Mouse (Mus musculus): Measurements from ENCODE around the gene Flywch1. TPM values are rescaled to one million over a fixed set of nuclear protein-coding genes. Genes with fewer than 3 reads are reported as not detected.

Flywch1 gene
- polyA plus RNA-seq (2012; rRNA removed), result 80.5 and 83.9 TPM in 2 replicates

DNA sequence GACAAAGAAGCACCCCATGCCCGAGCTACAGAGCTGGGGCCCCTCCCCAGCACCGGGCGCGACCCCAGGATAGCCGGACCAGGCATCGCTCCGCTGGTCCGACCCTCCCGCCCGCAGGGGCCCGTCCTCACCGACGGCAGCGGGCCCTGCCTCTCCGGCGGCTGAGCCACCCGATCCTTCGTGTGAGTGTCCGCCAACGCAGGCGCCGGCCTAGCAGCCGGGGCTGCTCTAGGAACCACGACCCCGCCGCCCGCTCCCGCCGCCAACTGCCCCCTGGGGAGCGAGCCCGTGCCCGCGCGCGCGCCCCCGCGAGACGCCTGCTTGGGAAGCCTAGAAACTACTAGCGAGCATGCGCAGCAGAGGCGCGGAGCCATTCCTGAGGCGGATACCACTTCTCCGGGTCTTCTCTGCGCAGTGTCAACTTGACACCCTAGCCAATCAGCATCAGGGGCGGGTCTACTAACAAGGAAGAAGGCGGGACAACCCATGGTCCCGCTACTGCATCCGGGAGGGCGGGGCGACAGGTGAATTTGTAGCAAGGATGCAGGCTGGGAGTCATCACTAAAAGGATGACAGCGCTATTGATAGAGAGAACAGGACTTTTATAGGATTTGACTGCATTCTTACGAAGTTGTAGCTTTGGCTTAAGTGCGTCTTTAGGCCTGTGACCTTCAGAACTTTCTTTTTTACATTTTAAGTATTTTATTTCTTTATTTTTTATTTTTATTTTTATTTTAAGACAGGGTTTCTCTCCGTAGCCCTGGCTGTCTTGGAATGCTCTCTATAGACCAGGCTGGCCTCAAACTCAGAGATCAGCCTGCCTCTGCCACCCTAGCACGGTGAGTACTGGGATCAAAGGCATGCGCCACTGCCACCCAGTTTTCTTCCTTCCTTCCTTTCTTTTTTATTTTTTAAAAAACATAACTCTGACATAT is at the start of gene Flywch1:
Gene Flywch1 (minus strand): TSS at position 319 of the 935 bp plus-strand sequence.

DNA sequence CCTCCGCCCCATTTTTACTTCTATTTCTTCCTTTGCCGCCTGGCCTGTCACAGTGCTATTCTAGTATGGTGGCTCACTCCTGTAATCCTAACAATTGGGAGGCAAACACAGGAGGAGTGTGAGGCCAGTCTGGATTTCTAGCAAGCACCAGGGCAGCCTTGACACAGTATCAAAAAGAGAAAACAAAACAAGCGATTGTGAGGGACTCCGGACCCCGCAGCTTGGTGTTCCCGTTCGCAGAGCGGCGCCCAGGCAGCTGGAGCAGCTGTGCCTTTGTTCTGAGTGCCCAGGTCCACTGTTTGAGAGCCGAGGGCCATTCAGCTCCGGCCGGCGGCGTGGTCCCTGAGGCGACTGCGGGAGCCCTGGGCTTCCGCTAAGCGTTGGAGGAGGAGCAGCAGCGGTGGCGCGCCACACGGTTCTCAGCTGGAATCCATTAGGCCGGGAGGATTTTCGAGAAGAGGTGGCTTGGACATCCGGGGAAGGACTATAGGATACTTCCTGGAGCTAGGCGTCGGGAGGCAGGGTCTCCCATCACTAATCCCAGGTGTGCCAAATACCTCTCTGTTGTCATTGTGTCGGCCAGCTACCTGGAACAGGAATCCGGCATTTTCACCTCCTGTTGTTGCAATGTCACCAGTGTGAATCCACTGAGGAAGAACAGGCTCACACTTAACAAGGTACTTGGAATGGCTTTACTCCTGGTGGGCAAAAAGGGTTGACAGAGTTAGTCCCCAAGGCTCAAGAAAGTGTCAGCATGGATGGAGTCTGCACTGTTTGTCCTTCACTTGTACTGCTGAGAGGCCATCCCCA is 19.1 kb upstream of the Flywch1 start, which contains the start of gene Srrm2:
Gene Srrm2 (plus strand): TSS at position 264 of the 810 bp plus-strand sequence.

DNA sequence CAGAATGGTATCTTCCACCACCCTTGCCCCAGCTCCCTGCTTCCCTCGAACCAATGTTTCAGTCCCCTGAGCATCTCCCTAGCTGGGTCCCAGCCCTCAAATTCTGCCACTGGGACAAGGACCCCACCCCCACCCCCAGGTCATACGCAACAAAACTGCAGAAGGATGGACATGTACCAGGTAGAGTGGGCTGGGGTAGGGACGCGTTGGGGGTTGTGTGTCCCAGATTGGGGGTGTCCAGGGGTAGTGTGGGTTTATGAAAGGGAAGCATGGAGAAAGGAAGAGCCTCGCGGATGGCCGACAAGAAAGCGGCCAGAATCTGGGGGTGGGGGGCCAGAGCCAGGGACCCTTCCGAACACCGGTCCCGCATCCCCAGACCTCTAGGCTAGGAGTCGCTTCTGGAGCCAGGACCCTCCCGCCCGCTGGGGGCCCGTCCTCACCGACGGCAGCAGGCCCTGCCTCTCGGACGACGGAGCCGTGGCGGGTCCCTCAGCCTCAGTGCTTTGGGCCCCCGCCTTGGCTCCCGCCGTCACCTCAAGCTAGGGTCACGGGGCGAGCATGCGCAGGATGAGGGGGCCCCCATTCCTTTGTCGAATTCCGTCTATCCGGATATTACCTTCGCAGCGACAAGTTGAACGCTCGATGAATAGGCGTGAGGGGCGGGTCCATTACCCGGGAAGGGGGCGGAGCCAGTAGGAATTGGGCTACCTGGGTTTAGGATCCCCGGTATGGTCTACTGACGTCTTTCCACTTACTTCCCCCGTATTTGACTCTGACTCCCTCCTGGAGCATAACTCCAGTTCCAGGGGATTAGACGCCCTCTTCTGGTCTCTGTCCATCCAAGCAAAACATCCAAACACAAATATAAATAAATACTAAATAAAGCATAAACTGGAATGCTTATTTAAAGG is 14.4 kb upstream of the Flywch1 start, which contains the start of gene Flywch2:
Gene Flywch2 (minus strand): TSS at position 521 of the 911 bp plus-strand sequence.

DNA sequence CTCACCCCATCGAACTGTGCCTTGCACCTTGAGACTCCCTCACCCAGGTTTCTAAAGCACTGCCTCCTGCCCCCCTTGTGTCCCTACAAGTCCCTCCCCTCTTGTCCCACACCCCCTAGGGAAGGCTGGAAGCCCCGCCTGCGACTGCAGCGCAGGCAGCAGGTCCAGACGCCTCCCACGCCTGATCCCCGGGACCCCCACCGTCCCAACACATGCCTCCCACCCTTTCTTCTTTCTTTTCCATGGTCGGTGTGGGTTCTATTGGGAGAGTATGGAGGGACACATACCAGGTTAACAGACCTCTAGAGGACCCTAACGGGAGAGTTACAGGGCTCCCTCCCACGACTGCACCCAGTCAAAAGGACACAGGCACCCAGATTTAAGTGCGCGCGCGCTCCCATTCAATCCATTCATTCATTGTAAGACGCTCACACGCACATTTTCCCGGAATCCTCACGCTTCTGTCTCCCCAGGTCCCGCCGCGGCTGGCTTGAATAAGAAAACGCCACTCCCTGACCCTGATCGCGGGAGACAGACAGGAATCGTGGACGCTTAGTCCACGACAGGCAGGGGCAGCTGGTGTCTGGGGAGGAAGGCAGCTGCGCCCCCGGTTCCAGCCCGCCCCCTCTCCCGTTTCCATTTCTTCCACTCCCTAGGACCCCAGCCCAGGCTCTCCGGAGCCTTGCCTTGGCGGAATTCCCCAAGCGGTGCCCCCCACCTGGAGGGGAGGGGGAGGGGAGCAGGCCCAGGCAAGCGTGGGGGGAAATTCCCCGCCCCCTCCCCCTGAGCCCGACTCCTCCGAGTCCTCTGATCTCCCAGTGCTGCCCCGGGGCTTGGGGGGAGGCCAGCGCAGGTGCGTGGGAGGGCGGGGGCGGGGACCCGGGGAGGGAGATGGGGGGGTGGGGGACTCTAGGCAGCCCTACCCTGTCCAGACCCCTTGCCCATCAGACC is 25.8 kb downstream of the Flywch1 start, which contains the start of gene Kremen2:
Gene Kremen2 (minus strand): TSS at position 533 of the 951 bp plus-strand sequence.

DNA sequence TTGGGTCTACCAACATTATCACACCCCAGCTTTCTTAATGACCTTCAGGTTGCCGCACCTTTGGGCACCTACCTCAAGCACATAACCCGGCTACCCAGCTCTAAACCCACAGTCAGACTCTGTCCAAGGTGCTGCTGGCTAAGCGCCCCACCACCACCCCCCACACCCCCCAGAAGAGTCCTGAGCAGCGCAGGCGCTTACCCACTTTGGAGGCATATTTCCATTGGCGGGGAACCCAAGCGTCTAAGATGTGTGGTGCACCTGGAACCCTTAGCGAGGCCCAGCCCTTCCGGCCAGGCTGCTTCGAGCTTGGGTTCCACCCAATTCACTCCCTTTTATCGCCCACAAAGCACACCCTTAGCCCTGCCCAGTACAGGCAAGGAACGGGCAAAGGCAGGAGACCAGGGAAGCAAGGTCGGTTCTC is 30.8 kb downstream of the Flywch1 start, which contains the start of gene Paqr4:
Gene Paqr4 (minus strand): TSS at position 270 of the 424 bp plus-strand sequence.

DNA sequence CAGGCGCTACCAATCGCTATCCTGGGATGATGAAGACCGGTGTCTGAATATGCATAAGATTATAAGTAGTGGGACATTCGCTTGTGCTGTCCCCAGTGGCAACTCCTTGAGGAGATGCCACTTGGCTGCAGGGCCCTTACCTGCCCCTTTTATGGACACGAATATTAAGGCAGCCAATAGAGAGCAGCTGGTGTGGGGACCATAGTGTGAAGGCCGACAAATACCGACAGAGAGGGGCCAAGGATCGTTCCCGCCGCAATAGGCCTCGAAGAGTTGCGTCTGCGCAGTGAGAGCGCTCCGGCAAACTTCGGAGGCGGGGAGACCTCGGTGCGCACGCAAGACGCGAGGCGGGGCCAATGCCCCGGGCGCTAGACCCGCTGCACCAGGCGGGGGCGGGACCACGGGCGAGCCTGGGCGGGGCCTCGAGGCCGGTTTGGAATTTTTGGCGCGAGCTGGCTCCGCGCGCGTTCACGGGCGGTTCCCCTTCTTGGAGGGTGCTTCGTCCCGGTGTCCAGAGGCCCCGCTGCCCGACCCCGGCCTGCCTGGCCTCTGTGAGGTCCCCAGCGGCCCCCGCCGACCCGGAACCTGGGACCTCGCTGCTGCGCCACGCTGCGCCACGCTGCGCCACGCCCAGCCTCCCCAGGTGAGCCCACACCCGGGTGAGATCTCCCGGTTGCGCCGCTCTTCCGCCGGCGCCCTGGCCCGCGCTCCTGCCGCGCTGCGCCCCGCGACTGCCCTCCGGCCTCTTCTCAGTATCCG is 45.2 kb downstream of the Flywch1 start, which contains the start of gene Pkmyt1:
Gene Pkmyt1 (plus strand): TSS at position 338 of the 759 bp plus-strand sequence.

DNA sequence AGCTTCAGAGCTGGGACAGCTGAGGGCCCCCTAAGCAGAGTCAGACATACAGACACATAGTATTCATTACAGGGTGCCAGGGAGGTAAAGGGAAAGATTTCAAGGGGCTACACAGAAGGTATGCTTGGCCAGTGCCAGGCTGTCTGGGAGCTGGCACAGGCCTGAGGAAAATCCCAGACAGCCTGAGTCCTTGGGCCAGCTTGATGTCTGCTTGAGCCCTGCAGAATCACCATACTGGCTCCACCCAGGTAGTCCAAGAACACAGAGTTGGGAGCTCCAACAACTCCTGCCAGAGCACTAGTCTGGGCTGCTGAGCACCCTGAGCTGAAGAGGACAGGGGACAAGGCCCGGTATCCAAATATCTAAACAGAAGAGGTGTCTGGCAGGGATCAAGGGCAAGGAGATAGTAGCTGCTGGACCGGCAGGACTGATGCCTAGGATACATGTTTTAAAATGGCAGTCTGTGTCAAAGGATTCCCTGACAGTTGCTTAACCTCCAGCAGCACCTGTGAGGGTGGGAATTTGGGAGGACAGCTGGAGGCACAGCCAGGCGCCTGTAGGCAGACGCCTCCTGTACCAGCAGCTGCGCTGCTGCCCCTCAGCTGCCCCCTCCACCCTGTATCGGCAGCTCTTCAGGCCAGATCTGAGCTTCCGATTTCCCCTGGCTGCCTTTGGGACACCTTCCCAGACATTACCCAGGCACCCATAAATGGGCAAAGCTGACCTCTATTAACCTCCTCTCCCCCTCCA is 48.9 kb downstream of the Flywch1 start, which contains the start of gene 1520401A03Rik:
Gene 1520401A03Rik (minus strand): TSS at position 408 of the 750 bp plus-strand sequence.

Other genes starting within 250 kb of the Flywch1 start
- 12.9 and 13.4 TPM in 2 replicates for gene Zfp213, start 207.4 kb downstream of the Flywch1 start, polyA plus RNA-seq (2012; rRNA removed)
- gene Zfp13, start 172.1 kb downstream of the Flywch1 start, polyA plus RNA-seq (2012; rRNA removed), result 35.4 and 39.3 TPM in 2 replicates
- 0.08 and 0.12 TPM in 2 replicates for gene Zscan10, start 170.7 kb downstream of the Flywch1 start, polyA plus RNA-seq (2012; rRNA removed)
- gene Mmp25, start 126.3 kb downstream of the Flywch1 start, polyA plus RNA-seq (2012; rRNA removed), result 0.87 and 1.0 TPM in 2 replicates
- gene Bicdl2, start 111.1 kb downstream of the Flywch1 start, polyA plus RNA-seq (2012; rRNA removed), result 0.13 and 0.22 TPM in 2 replicates
- gene Hcfc1r1, start 98.0 kb downstream of the Flywch1 start, polyA plus RNA-seq (2012; rRNA removed), result 86.9 and 88.9 TPM in 2 replicates
- 28.9 and 33.0 TPM in 2 replicates for gene Thoc6, start 97.7 kb downstream of the Flywch1 start, polyA plus RNA-seq (2012; rRNA removed)
- gene Tnfrsf12a, start 94.1 kb downstream of the Flywch1 start, polyA plus RNA-seq (2012; rRNA removed), result 2.5 and 3.4 TPM in 2 replicates
- gene Cldn6, start 92.4 kb downstream of the Flywch1 start, polyA plus RNA-seq (2012; rRNA removed), result 0.54 and 0.72 TPM in 2 replicates
- 0.40 and 0.47 TPM in 2 replicates for gene Cldn9, start 87.6 kb downstream of the Flywch1 start, polyA plus RNA-seq (2012; rRNA removed)
- gene 1520401A03Rik, start 48.8 kb downstream of the Flywch1 start, polyA plus RNA-seq (2012; rRNA removed), result 0.17 and 0.32 TPM in 2 replicates
- gene Pkmyt1, start 45.3 kb downstream of the Flywch1 start, polyA plus RNA-seq (2012; rRNA removed), result 19.8 and 20.8 TPM in 2 replicates
- 33.9 and 34.7 TPM in 2 replicates for gene Paqr4, start 30.7 kb downstream of the Flywch1 start, polyA plus RNA-seq (2012; rRNA removed)
- gene Kremen2, start 25.8 kb downstream of the Flywch1 start, polyA plus RNA-seq (2012; rRNA removed), result 1.3 and 1.6 TPM in 2 replicates
- gene Flywch2, start 14.5 kb upstream of the Flywch1 start, polyA plus RNA-seq (2012; rRNA removed), result 46.4 and 59.7 TPM in 2 replicates
- 446 and 518 TPM in 2 replicates for gene Srrm2, start 18.9 kb upstream of the Flywch1 start, polyA plus RNA-seq (2012; rRNA removed)
- gene Elob, start 57.5 kb upstream of the Flywch1 start, polyA plus RNA-seq (2012; rRNA removed), result 883 and 917 TPM in 2 replicates
- 0.26 and 0.27 TPM in 2 replicates for gene Prss33, start 64.5 kb upstream of the Flywch1 start, polyA plus RNA-seq (2012; rRNA removed)
- 1.6 and 1.8 TPM in 2 replicates for gene Prss32, start 72.3 kb upstream of the Flywch1 start, polyA plus RNA-seq (2012; rRNA removed)
- 1.6 and 1.7 TPM in 2 replicates for gene Prss41, start 72.6 kb upstream of the Flywch1 start, polyA plus RNA-seq (2012; rRNA removed)
- not detected in 2 replicates for gene Prss21, start 96.5 kb upstream of the Flywch1 start, polyA plus RNA-seq (2012; rRNA removed)
- gene Dcpp1, start 109.3 kb upstream of the Flywch1 start, polyA plus RNA-seq (2012; rRNA removed), result not detected in 2 replicates
- not detected in 2 replicates for gene Dcpp2, start 109.3 kb upstream of the Flywch1 start, polyA plus RNA-seq (2012; rRNA removed)
- gene Dcpp3, start 145.9 kb upstream of the Flywch1 start, polyA plus RNA-seq (2012; rRNA removed), result not detected in 2 replicates
- gene Sbp, start 170.1 kb upstream of the Flywch1 start, polyA plus RNA-seq (2012; rRNA removed), result not detected in 2 replicates
- gene Sbpl, start 183.7 kb upstream of the Flywch1 start, polyA plus RNA-seq (2012; rRNA removed), result not detected in 2 replicates
- 0.45 and 0.56 TPM in 2 replicates for gene Prss30, start 209.0 kb upstream of the Flywch1 start, polyA plus RNA-seq (2012; rRNA removed)
- 3.5 TPM in 1 of 2 replicates, not detected in the other for gene Prss22, start 226.5 kb upstream of the Flywch1 start, polyA plus RNA-seq (2012; rRNA removed)